Mouse (Mus musculus) inflammation-experienced regulatory T-cells (primary cell): ENCODE results near the gene Ntng2. TPM values are rescaled to one million over a fixed set of nuclear protein-coding genes. Genes with fewer than 3 reads are reported as not detected.

ENCODE experiments used
- polyA plus RNA-seq, 2 experiments: library from polyadenylated mRNA; unstranded; fragments of 100-300 nt; shearing (Covaris generic); gene quantifications; one replicate each; pipeline ENCODE4 v1.2.1; 2017

Ntng2 gene
- polyA plus RNA-seq = 1 to 10 TPM; 5.6 to 7.2 TPM

GRCm38 (mm10) chr2:29252599-29253204 is at the start of gene Ntng2:
Gene Ntng2 (minus strand): TSS chr2:29253005.

Other genes starting within 250 kb of the Ntng2 start
- 1 to 10 TPM in 1 of 2 experiments, under 1 TPM in 1; 0.68 to 2.1 TPM for gene Cfap77, start 197.9 kb downstream of the Ntng2 start, polyA plus RNA-seq
- gene Ttf1, start 192.7 kb downstream of the Ntng2 start, polyA plus RNA-seq = 10 to 100 TPM; 24.4 to 28.7 TPM
- gene Setx, start 128.8 kb downstream of the Ntng2 start, polyA plus RNA-seq = 10 to 100 TPM; 59.0 to 61.4 TPM
- 10 to 100 TPM; 39.8 to 40.2 TPM for gene Med27, start 93.8 kb upstream of the Ntng2 start, polyA plus RNA-seq